Mouse (Mus musculus): ENCODE results near the gene Foxred1. TPM values are rescaled to one million over a fixed set of nuclear protein-coding genes. Genes with fewer than 3 reads are reported as not detected.

The Foxred1 gene
- total and polyA plus RNA-seq, 3 experiments, result 39.0 to 42.4 TPM; not detected in 1

DNA sequence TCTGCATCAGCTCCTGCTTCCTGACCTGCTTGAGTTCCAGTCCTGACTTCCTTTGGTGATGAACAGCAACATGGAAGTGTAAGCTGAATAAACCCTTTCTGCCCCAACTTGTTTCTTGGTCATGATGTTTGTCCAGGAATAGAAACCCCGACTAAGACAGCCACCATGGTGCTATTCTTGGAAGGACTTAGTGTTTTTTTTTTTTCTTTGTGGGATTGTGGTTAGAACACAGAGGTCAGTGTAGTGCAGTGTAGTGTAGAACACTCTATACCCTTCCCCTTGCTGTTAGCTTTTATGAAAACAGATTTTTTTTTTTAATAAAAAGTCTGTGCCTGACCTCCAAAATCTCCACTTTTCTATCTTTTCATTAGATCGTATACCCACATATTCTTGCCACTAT lies 28.0 kb downstream of the Foxred1 start:
- Histone ChIP-seq H3K4me1 (ENCODE audit: control insufficient read depth in 1 of 2, insufficient read depth in 2 of 2, low read length in 2 of 2) (peaks cover 9 to 13% of the 10 kb centered on the region in 2 experiments; a peak in 3 of 4 replicates), H3K36me3 (ENCODE audit: control insufficient read depth in 1 of 2, insufficient read depth in 2 of 2, low read length in 2 of 2) (peaks cover 0 to 15% of the 10 kb centered on the region in 2 experiments; a peak in 2 of 4 replicates), H3K9me3 (replicated peaks; ENCODE audit: insufficient read depth, low read length) (no peaks in the 10 kb centered on the region), H3K79me2 (ENCODE audit: control insufficient read depth, insufficient read depth, low read length, poor library complexity) (no peaks in the 10 kb centered on the region), H3K4me3 (ENCODE audit: control insufficient read depth in 1 of 2, insufficient read depth in 1 of 2, low read depth in 2 of 2, low read length in 2 of 2) (no peak overlapping the region), H3K27ac (ENCODE audit: control insufficient read depth, low read depth, low read length) (no peak overlapping the region), H3K27me3 (ENCODE audit: control insufficient read depth in 1 of 2, insufficient read depth in 2 of 2, low read length in 2 of 2) (no peaks in the 10 kb centered on the region), H3K9ac (ENCODE audit: control insufficient read depth, low read depth, low read length, poor library complexity, severe bottlenecking) (no peak overlapping the region)
- DNase-seq (ENCODE audit: low read depth, low spot score), result no peak
- TF ChIP-seq TCF12 (IDR thresholded peaks at IDR 0.05; ENCODE audit: low read depth, low read length), result no peak
- no peak for TF ChIP-seq CHD1 (IDR thresholded peaks at IDR 0.05; ENCODE audit: low read depth, low read length)
- 0 out of 2 replicates have a peak, but pooled peaks have one; percentile 8 for TF ChIP-seq SIN3A (IDR thresholded peaks at IDR 0.05; ENCODE audit: low read length)
- no peak for TF ChIP-seq EP300 (IDR thresholded peaks at IDR 0.05; ENCODE audit: low read depth in 1 of 2, low read length in 2 of 2)
- no peak for TF ChIP-seq ELF1 (IDR thresholded peaks at IDR 0.05; ENCODE audit: low read depth, low read length)

GRCm38 (mm10) chr9:35176124-35176659 lies 34.7 kb downstream of the Foxred1 start:
- peaks cover 0 to 4% of the 10 kb centered on the region in 2 experiments; a peak in 1 of 4 replicates for H3K4me1 ChIP-seq (ENCODE audit: control insufficient read depth in 1 of 2, insufficient read depth in 2 of 2, low read length in 2 of 2)
- H3K79me2 ChIP-seq (ENCODE audit: control insufficient read depth, insufficient read depth, low read length, poor library complexity), result peaks cover 12% of the 10 kb centered on the region
- no peaks in the 10 kb centered on the region for H3K9me3 ChIP-seq (replicated peaks; ENCODE audit: insufficient read depth, low read length)
- H3K27me3 ChIP-seq (ENCODE audit: control insufficient read depth in 1 of 2, insufficient read depth in 2 of 2, low read length in 2 of 2), result no peaks in the 10 kb centered on the region
- DNase-seq (ENCODE audit: low read depth, low spot score), result no peak
- H3K27ac ChIP-seq (ENCODE audit: control insufficient read depth, low read depth, low read length), result no peak overlapping the region
- peak overlapping the region; percentile 69 to 85 for H3K4me3 ChIP-seq (ENCODE audit: control insufficient read depth in 1 of 2, insufficient read depth in 1 of 2, low read depth in 2 of 2, low read length in 2 of 2)
- peaks cover 0 to 9% of the 10 kb centered on the region in 2 experiments; a peak in 2 of 4 replicates for H3K36me3 ChIP-seq (ENCODE audit: control insufficient read depth in 1 of 2, insufficient read depth in 2 of 2, low read length in 2 of 2)
- TF ChIP-seq ELF1 (IDR thresholded peaks at IDR 0.05; ENCODE audit: low read depth, low read length) (no peak), GATA1 (IDR thresholded peaks at IDR 0.05; ENCODE audit: low read depth, low read length) (no peak), MAX (IDR thresholded peaks at IDR 0.05; ENCODE audit: low read length) (no peak), NRF1 (IDR thresholded peaks at IDR 0.05; ENCODE audit: insufficient read depth, low read depth, low read length, poor library complexity, severe bottlenecking) (no peak), KAT2A (conservative IDR thresholded peaks at IDR 0.05; ENCODE audit: low read depth, low read length) (no peak; the same call in 1 of the 2 replicates), MEF2A (IDR thresholded peaks at IDR 0.05; ENCODE audit: extremely low read depth, insufficient replicate concordance, low read depth, low read length, poor library complexity, severe bottlenecking) (no peak), UBTF (IDR thresholded peaks at IDR 0.05; ENCODE audit: borderline replicate concordance, insufficient read depth, low read depth, low read length) (no peak), SMC3 (IDR thresholded peaks at IDR 0.05; ENCODE audit: low read depth, low read length) (no peak), CTCF (IDR thresholded peaks at IDR 0.05 in 2 of 3, conservative IDR thresholded peaks at IDR 0.05 in 1 of 3; ENCODE audit: control insufficient read depth in 1 of 3, insufficient read depth in 1 of 3, low read depth in 2 of 3, low read length in 3 of 3, poor library complexity in 1 of 3, severe bottlenecking in 1 of 3) (no peak), MAZ (IDR thresholded peaks at IDR 0.05; ENCODE audit: low read depth, low read length) (no peak), ZMIZ1 (IDR thresholded peaks at IDR 0.05; ENCODE audit: low read depth, low read length) (no peak), GABPA (IDR thresholded peaks at IDR 0.05; ENCODE audit: low read depth, low read length) (no peak; the same call in 1 of the 2 replicates), USF2 (IDR thresholded peaks at IDR 0.05; ENCODE audit: borderline replicate concordance in 1 of 2, insufficient read depth in 1 of 2, low read depth in 1 of 2, low read length in 2 of 2) (no peak), BHLHE40 (IDR thresholded peaks at IDR 0.05; ENCODE audit: borderline replicate concordance, low read depth, low read length) (no peak), POLR2AphosphoS2 (IDR thresholded peaks at IDR 0.05; ENCODE audit: low read length) (no peak)
- peak overlapping the region; percentile 45 for H3K9ac ChIP-seq (ENCODE audit: control insufficient read depth, low read depth, low read length, poor library complexity, severe bottlenecking)
